Comparison of ENCODE assay signal across 22 mouse cellular contexts in the genomic region with DNA sequence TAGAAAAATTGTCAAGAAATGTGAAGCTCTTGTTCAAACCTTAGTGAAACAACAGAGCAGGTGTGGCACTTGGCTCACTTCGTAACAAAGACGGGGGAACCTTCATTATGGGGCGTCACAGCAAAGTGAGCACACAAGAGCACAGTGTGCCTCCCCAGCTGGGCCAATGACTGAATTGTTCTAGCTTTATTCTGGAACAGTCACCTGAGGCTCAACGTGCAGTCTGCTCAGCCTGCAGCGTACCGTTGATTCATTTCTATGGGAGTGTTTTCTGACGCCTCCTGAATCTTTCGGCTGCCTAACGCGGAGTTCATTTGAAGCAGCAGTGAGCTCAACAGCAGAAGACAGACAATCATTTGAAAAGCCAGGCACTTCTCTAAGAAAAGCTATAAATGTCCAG.
DNase-seq lines count a peak whose midpoint lies in the region; ATAC-seq and TF ChIP-seq lines count a peak whose summit lies in the region.
"Had no signal": no experiment of that assay in that cellular context is flagged by ENCODE, and none has a peak within 500 bp of the region (broad histone marks: within the 10 kb centered on the region; RNA-seq: fewer than 3 reads in every experiment).

No protein-coding gene starts in this region.

- H3K36me3 ChIP-seq in forebrain, embryonic 16.5 days (ENCODE audit: control insufficient read depth, insufficient read depth): no peaks in the 10 kb centered on the region
- H3K36me3 ChIP-seq in forebrain, embryonic 10.5 days (replicated peaks): no peaks in the 10 kb centered on the region
- H3K36me3 ChIP-seq: G1E; limb, embryonic 12.5 days; liver, embryonic 12.5 days had no signal

- H3K4me1 ChIP-seq in forebrain, embryonic 16.5 days (replicated peaks; ENCODE audit: control insufficient read depth, insufficient read depth, low read length): peaks cover 3% of the 10 kb centered on the region; the same call in 1 of the 2 replicates
- H3K4me1 ChIP-seq in forebrain, embryonic 10.5 days: peaks cover 7% of the 10 kb centered on the region; the same call in 1 of the 2 replicates
- H3K4me1 ChIP-seq: liver, embryonic 12.5 days had no signal

- H3K9me3 ChIP-seq in forebrain, embryonic 16.5 days (ENCODE audit: control insufficient read depth, low read length): no peaks in the 10 kb centered on the region
- no peaks in the 10 kb centered on the region for H3K9me3 ChIP-seq in forebrain, embryonic 10.5 days
- H3K9me3 ChIP-seq: G1E; limb, embryonic 12.5 days; liver, embryonic 12.5 days had no signal

- DNase-seq in forebrain, embryonic 10.5 days (ENCODE audit: extremely low spot score, low spot score): no peak
- DNase-seq in layer of hippocampus, adult 2 months (ENCODE audit: low spot score in 2 of 2): no peak
- DNase-seq in layer of hippocampus, adult 9-10 months (ENCODE audit: low spot score): no peak
- DNase-seq in right cerebral cortex, adult 2 months (ENCODE audit: low spot score in 2 of 2): peak; percentile 59
- DNase-seq in right cerebral cortex, postnatal 4 days: no peak
- DNase-seq in telencephalon, adult 2 months (ENCODE audit: low read depth, low spot score): peak; percentile 79
- DNase-seq: adrenal gland, postnatal 10 days; cerebellum, adult 11 months; cerebellum, postnatal 25 days; gastrocnemius, postnatal 25 days; kidney, adult 9 months; kidney, postnatal 25 days; lung, adult 2 months had no signal

- 23% methylated on average over 10 of the region's 10 CpGs for WGBS in forebrain, embryonic 16.5 days
- 81% methylated on average over 10 of the region's 10 CpGs for WGBS in forebrain, embryonic 10.5 days

- no peak overlapping the region for H3K27ac ChIP-seq in forebrain, embryonic 16.5 days (ENCODE audit: low read length)
- no peak overlapping the region for H3K27ac ChIP-seq in forebrain, embryonic 10.5 days
- 0 out of 2 replicates have a peak overlapping the region, but pooled peaks have one; percentile 1 for H3K27ac ChIP-seq in layer of hippocampus, adult 2 months
- H3K27ac ChIP-seq: limb, embryonic 12.5 days; liver, embryonic 12.5 days; stomach, postnatal 0 days had no signal

- no peak overlapping the region for H3K4me2 ChIP-seq in forebrain, embryonic 16.5 days (ENCODE audit: low read length)
- H3K4me2 ChIP-seq: limb, embryonic 12.5 days; liver, embryonic 12.5 days had no signal

- no peak overlapping the region for H3K4me3 ChIP-seq in forebrain, embryonic 16.5 days (replicated peaks; ENCODE audit: low read length)
- H3K4me3 ChIP-seq in forebrain, embryonic 10.5 days: no peak overlapping the region
- H3K4me3 ChIP-seq in layer of hippocampus, adult 2 months: no peak overlapping the region
- H3K4me3 ChIP-seq: limb, embryonic 12.5 days; liver, embryonic 12.5 days; megakaryocyte, embryonic 14.5 days had no signal

- ATAC-seq in forebrain, embryonic 16.5 days: peak; percentile 61; the same call in 1 of the 2 replicates
- no peak for ATAC-seq in erythroid progenitor cell, adult 5-6 weeks (replicated peaks; ENCODE audit: low FRiP score, poor library complexity, severe bottlenecking)
- ATAC-seq: activated CD4-positive, CD25-positive, alpha-beta regulatory T cell, adult 4 months; inflammation-experienced regulatory T-cells, adult 6 months; liver, embryonic 12.5 days had no signal

- no peaks in the 10 kb centered on the region for H3K27me3 ChIP-seq in forebrain, embryonic 16.5 days (replicated peaks; ENCODE audit: control insufficient read depth, insufficient read depth, low read length)
- H3K27me3 ChIP-seq in forebrain, embryonic 10.5 days (ENCODE audit: poor library complexity, severe bottlenecking): no peaks in the 10 kb centered on the region
- H3K27me3 ChIP-seq: limb, embryonic 12.5 days; liver, embryonic 12.5 days had no signal

- H3K9ac ChIP-seq in forebrain, embryonic 16.5 days (replicated peaks; ENCODE audit: low read depth, low read length): no peak overlapping the region
- H3K9ac ChIP-seq: limb, embryonic 12.5 days; liver, embryonic 12.5 days had no signal

- no peak for TF ChIP-seq CTCF in layer of hippocampus, adult 2 months (conservative IDR thresholded peaks at IDR 0.05)

Comparison
In these comparisons a context has a peak if more than half of its experiments do, and no peak if none do; other contexts are left out.
1. DNase-seq: peak in right cerebral cortex, adult 2 months (2 of 2) and telencephalon, adult 2 months (single experiment); none in forebrain, embryonic 10.5 days (single experiment), layer of hippocampus, adult 2 months (0 of 2), layer of hippocampus, adult 9-10 months (single experiment) and right cerebral cortex, postnatal 4 days (single experiment).